Mouse (Mus musculus): ENCODE data around the gene D430041D05Rik. TPM values are rescaled to one million over a fixed set of nuclear protein-coding genes. Genes with fewer than 3 reads are reported as not detected.

D430041D05Rik gene
- total RNA-seq, 2 experiments from 2014 or later, result 3.8 TPM

DNA sequence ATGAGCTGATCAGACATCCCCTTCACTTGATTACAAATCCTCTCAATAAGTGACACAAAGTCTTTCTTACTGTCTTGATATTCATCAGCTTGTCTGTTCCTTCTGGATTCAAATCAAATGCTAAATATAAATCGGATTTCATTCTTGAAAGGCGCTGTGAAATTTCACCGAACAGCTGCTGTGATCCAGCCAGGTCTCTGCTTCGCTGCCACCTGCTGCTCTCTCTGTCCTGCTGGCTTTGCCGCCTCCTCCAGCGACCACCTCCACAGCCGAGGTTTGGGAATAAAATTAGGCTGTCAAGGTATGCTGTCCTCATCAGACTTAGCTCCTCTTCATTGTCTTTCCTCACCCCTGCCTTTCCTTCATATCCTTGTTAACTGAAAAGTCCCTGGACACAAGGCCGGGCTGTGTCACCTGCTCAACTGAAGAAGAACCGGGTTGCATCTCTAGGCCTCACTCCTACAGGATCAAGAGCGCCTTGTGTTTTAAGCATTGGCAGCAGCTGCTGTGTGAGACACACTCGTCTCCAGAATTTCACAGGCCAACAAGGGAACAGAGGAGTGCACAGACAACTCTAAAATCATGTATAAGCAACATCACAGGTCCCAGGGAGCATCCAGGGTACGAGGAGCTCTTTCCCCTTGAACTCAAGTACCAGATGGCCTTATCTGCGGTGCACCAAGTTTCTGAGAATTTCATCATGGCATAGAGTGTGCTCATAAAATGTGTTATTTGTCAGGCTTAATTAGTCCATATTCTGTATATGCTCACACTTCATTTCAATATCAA is 59.2 kb downstream of the D430041D05Rik start:
- DNase-seq, result no peak

DNA sequence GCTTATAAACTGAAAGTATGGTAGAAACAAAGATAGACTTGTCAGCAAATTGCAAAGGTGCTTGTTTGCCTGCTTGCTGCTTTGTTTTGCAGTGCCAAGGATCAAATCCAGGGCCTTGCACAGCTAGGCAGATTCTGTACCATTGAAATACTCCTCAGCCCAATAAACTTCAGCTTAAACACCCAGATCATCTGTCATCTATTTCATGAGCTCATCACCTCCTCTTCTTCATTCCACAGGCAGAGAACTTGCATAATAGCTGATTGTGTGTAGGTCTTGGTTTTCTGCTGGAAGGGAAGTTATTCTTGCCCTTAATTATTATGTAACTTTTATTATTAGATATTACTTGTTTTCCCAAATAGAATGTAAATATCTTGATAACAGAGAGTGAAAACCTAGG is 73.2 kb downstream of the D430041D05Rik start:
- DNase-seq, result no peak

DNA sequence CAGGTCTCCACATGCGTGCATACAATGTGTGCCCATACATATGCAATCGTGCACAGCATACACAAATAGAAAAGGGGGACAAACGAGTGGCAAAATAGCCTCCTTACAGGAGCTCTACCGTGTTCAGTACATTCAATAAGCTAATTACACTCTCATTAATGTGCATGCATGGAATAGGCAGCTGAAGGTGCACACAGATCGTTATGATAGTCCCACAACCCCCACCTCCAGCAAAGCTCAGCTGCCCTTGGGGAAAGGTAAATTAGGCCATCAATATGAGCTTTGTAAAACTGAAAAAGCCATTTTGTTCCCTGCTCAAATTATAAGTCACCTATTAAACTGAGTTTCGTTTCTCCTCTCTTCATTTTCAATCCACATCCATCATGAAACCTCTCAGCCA is 75.0 kb downstream of the D430041D05Rik start:
- DNase-seq, result no peak

DNA sequence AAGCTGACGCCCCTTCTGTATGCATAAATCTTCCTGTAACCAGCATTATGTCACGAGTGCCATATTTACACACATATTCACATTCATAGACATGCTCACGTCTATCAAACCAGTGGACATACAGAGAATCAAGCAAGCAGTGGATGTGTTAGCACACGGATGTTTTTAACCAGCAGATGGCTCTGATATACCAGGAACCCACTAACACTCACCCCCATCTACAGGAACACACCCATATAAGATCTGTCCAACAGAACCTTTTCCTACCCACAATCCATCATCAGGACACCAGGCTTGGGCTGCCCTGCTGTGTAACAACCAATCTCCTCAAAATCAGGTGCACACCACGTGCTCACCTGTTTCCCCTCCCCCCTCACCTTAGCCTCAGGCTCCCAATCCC is 76.9 kb downstream of the D430041D05Rik start:
- DNase-seq, result no peak

DNA sequence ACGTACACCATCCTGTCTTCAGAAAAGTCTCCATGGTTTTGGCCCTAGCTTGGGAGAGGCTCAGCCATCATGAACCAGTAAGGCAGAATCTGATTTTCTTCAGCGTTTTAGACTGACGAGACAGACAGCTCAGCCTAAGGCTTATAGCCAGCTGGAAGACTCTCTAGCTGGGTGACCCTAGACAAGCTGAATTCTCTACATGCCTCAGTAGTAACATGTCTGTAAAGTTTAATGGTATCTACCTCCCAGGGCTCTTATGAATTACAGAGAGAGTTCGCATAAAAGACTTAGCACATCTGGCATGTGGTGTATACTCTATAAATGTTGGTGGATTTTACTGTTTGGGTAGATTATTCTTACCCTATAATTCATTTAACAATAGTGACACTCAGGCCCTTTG is 78.1 kb downstream of the D430041D05Rik start:
- DNase-seq, result no peak

DNA sequence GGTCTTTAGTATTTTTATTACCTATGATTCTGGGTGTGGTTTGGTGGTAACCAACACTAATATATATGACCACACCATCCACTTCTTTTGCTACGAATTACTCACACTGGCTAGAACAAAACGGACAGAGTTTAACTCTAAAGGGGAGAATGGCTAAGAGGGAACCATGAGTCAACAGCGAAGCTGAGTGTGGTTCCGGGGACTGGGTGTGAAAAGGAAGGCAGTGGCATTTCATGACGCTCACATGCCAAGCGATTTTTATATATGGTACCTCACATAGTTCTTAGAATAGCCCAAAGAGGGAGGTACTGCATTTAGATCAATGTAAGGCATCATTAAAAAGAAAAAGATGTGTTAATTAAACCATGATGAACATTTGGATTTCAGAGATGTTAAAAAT is 79.6 kb downstream of the D430041D05Rik start:
- no peak for DNase-seq

DNA sequence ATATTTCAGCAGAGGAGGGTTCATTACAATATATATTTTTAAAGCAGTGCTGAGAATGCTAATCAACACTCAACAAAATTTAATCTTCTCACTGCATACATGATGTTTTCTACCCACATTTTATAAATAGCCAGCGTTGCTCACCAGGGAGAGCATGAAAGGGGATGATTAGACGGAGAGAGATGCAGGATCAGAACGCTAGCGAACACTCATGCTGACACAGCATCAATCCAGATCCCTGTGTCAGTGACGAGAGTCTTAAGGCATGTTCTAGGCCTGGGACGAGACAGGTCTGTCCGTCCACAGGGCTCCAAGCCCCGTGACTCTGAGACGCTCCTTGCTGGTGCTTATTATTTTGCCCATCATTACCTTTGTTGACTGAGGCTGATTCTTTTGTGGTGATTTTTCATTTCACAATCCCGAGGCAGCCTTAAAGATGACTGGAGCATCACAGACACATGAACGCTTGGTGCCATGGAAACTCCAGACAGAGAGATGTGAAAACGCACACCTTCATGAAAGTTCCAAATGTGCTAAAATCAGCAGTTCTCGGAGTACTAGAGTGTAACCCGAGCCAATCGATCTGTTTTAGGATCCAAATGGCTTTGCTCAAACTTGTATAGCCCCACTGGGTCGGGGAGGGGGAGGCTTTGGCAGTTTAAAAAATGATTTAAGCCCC is 83.6 kb downstream of the D430041D05Rik start:
- DNase-seq, result no peak

DNA sequence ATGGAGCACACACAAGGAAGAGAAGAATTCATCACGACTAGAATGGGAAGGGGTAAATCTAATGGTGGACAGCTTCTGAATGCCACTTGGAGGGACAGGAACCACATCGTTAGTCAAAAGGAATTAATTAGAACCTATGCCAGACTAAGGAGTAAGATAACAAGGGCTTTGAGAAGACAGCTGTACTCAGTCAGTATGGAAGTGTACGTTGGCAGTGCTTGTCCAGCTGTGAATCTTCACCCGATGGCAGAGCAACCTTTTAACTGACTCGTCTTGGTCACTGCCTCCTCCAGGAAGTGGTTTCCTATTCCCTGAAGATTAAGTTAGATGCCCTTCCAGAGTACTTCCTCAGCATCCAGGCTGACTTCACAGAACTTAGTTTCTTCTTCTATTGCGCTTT is 87.0 kb downstream of the D430041D05Rik start:
- DNase-seq, result no peak

DNA sequence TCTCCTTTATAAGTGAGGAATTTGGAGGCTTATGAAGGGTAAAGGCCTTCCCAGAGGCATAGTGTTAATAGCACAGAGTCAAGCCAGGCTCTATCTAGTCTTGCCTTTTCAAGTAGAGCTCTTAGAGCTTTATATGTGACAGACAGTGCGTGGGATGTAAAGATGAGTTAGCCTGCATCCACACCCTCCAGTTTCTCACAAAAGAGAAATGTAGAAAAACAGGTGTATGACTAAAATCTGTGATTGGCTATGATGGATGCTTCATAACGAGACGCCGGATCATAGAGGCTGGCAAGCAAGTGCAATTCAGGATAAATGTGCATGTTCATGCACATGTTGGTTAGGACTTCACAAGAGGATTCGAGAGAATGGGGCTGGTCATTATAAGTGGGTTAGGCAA is 87.5 kb downstream of the D430041D05Rik start:
- no peak for DNase-seq

DNA sequence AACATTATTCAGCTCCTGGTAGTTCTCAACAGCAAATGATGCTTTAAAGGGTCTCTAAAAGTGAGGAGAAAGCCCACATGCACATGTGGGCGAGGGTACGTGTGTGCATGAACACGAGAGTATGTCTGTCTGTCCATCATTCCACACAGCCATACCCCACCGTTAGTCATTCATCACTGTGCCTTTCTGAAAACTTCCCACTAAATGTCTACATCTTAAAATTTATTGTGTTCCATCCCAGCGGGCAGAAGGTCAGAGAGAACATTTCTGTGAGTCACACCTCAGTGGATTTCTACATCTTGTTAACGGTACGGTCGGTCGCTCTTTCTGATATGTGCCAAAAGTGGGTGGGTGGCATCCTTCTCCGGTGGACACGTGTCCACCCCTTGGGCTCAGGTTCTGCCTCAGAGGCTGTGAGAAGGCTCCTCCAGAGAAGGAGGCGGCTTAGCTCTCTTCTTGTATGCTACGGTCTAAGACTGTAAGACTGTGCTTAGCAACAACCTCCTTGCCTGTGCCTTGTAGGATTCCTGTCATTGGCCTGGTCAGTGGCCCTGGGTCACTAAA is 90.7 kb downstream of the D430041D05Rik start:
- peak; percentile 46 for DNase-seq

DNA sequence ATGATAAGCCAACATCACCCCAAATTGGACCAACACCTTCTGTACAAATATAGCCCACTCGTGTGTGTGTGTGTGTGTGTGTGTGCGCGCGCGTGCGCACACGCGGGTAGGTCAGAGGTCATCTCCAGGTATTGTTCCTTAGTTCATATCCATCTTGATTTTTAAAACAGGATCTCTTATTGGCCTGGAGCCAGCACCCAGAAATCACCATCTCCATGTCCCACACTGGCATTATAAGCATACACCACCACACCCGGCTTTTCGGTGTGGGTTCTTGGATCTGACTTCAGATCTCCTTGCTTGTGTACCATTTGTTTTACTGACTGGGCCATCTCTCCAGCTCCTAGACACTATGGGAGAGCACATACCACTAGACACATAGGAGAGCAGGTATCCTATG is 91.4 kb downstream of the D430041D05Rik start:
- no peak for DNase-seq

DNA sequence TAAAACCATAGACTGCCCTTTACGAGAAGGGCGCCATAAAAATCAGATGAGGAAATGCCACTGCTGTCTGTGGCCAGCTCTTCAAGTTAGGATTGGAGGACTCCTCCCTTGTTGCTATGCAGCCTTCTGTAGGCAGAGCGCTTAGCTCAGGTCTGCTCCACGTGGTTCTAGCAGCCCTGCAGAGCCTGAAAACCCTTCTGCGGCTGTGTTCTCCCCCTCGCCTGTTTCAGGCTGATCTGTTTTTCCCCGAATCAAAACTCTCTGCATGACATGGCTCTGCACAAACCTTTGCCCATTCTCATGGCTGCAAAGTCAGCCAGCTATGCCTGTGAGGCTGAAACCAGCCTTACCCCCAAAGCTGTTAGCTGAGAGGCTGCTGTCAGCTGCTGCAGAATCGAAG is 91.9 kb downstream of the D430041D05Rik start:
- no peak for DNase-seq

DNA sequence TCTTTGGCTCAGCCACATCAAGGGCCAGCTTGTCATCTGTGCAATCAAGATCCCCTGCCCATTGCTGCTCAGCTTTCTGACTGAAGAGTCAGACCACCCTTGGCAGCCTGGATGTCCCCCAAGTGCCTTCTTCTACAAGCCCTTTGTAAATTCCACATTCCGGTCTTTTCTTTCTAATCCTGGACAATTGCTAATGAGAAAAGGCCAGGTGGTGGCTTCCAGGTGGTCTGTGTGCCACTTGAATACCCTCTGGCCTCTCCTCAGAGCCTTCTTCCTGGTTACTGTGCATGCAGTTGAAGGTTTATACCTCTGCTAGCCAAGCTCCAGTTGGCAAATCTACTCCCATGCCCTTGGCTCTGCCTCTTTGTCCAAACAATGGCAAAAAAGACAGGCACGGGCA is 92.6 kb downstream of the D430041D05Rik start:
- DNase-seq, result no peak

DNA sequence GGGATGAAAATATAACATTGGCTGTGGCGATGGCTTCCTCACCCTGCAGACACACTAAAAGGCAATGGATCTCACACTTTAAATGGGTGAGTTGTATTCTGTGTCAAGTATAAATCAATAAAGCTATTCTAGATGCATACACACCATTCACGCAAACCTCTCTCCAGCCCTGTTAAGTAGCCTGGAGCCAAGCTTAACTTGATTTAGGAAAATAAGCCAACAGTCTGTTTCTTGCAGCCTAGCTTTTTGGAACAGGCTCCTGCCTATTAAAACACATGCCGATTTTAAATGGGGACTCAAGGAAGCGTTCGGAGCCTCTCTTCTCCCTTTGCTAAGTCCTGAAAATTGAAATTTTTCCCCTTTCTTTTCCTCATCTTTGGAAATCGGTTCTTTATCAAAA is 93.2 kb downstream of the D430041D05Rik start:
- no peak for DNase-seq

DNA sequence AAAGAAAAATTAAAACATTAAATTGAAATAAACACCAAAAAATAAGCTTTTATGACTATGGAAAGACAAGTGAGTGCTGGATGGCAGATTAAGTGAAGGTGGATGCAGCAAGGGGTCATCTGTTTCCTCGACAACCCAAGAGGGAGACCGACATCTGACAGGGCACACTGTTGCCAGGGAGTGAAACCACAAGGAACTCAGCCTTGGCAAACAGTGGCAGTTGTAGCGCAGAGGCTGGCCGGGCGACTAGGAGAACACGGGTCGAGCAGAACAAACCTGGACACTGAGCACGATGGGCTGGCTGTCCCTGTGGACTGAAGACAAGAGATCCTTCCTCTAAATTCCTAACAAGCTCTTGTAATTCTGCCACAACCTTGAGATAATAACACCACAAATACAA is 94.3 kb downstream of the D430041D05Rik start:
- no peak for DNase-seq

DNA sequence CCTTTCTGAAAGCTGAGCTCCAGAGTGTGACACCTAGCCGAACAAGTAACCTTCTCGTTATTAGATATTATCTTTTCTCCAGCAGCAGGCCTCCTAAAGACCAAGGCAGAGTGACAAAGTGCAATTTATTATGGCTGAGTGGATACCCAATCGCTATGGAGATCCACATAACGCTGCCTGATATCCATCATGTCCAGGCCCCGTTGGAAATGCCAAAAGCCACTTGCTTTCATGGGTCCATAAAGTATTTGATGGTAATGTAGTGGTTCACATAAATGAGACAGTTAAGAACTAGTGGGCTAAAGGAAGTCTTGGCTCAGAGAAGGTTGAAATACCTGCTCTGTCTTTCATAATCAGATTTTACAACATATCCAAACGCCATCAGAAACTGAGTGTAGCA is 97.6 kb downstream of the D430041D05Rik start:
- DNase-seq, result no peak

DNA sequence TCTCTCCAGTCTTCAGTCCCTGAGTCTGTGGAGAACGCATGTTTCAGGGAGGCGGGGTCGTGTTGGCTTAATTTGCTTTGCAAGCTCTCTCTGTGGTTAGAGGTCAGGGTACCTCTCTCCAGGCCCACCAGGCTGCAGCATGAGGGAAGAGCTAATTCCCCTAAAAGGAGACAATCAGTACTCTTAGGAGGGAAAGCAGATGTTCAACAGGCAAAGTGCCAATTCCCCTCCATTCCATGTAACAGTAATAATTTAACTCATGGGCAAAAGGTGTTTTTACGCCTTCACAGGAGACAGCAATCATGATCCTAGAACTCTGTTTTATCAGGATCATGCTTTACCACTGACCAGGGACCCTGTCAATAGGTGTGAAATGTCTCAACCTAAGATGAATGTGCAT is 103.7 kb downstream of the D430041D05Rik start:
- DNase-seq, result no peak

DNA sequence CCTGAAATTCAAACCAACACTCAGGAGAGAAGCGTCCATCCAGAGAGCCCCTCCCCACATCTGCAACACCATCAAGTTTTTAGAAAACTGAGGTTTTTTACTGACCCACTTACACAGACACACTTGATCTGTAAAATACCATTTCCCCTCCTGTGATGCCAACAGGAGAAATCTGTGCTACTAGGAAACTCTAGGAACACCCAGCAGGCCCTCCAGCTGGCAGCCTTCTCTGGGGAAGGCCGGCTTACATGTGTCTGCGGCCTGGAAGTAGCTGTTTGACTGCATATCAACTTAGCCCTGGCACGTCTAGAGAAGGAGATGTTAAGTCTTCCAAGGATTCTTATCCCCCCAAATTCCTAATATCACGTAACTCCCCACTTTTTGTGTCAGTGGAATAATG is 105.1 kb downstream of the D430041D05Rik start:
- DNase-seq, result no peak

DNA sequence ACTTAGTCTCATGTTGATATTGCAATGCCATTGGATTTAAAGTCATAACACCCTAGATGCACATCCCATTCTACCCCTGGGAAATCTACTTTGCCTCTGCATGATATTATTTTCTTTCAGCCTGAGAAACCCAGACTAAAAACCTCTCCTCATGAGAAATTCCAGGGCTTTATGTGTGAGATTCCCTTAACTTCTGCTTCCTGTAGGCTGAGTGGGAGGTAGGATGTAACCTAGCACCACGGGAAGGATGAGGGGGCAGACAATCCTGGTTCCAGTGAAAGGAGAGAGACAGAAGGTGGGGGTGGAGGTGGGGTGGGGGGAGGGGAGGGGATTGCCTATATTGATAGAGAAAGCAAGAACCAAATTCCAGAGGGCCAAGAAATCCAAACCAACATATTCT is 110.9 kb downstream of the D430041D05Rik start:
- no peak for DNase-seq

DNA sequence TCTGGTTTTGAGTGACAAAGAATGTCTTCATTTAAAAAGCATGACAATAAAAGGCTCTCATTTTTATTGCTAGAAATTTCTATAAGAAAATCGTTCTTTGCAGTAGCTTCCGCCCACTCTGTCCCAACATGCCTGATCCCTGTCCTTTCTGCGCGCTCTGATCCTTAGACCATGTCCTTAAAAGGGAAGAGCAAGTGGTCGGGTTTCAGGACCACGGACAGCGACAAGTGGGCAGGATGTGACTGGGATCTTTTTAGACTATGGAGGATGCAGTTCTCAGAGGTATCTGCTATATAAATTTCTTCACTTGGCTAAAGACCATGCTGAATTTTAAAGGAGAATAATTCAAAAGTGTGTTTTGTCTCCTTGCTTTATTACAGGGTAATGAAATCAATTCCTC is 111.7 kb downstream of the D430041D05Rik start:
- peak; percentile 80 for DNase-seq

DNA sequence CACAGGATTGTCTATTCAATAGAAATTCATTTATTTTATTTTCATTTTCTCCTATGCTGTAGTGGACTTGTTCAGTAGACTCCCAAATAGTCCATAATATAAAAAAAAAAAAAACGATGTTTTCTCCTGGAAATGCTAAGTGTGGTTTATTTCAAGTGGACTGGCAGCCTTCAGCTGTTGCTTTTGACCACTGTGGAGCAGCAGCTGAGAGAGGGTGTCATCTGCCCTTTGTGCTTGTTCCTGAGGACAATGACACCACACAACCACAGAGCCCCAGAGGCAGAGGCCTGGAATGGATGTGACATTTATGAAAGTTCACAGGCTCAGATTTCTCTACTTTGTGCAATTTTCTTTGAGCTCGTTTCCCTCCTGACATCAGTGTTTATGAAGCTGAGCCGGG is 124.0 kb downstream of the D430041D05Rik start:
- no peak for DNase-seq

DNA sequence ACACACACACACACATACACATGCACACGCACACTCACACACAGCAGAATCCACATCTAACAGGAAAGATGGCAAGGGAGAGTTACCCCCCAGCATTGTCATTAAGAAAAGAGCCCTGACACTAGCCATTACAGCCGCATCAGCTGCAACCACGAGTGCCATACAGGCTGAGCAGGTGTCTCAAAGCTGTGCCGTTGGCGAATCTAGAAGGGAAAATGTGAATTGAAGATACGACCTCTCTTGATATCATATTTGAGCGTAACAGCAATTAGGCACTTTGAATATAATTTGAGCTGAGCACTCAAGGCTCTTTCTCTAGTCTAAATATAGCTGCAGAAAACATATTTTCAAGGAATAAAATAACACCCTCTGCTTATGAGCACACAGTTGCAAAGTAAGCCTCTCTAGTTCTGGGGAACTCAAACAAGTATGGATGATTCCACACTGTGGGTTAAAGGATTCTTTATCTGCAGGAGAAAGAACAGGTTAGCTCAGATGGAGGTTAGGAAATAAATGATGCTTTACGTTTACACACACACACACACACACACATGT is 127.3 kb downstream of the D430041D05Rik start:
- no peak for DNase-seq

DNA sequence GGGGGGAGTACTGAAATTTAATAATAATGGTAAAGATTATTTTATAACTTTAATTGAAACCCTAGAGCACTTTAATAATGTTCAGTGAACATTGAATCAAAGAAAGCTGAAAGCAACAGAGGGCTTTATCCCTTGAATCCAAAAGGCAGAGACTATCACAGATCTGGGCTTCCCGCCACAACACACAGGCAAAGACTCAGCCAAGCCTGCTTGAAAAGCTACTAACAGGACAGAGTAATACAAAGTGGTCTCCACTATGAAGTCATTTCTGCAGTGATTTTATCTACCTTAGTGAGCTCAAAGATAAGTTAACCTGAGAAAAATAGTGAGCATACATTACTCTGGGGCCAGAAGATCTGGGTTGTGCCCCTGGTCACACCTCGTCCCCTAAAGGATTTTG is 128.0 kb downstream of the D430041D05Rik start:
- no peak for DNase-seq

Data from adrenal gland, postnatal 10 days (tissue).